Mouse (Mus musculus): ENCODE data around the gene 9930111J21Rik2. TPM values are rescaled to one million over a fixed set of nuclear protein-coding genes. Genes with fewer than 3 reads are reported as not detected.
"Not testable (repeated sequence)": the region's sequence is repeated elsewhere in the genome, so short reads cannot be mapped to it uniquely, and the experiment has no call there.

The 9930111J21Rik2 gene
- polyA plus RNA-seq, 1 experiment from 2014 or later = 0.07 TPM

- not testable (repeated sequence) for H3K4me1 ChIP-seq (replicated peaks; ENCODE audit: control insufficient read depth, insufficient read depth, low read length); H3K4me3 ChIP-seq (ENCODE audit: low read depth, low read length); H3K9ac ChIP-seq (ENCODE audit: low read length); H3K27ac ChIP-seq (ENCODE audit: low read depth, low read length); H3K36me3 ChIP-seq (ENCODE audit: control insufficient read depth, insufficient read depth, low read length); ATAC-seq (replicated peaks; ENCODE audit: low FRiP score); H3K27me3 ChIP-seq (ENCODE audit: control insufficient read depth, insufficient read depth, low read length); DNase-seq (ENCODE audit: low spot score); H3K9me3 ChIP-seq (ENCODE audit: control insufficient read depth, low read length); H3K4me2 ChIP-seq (ENCODE audit: low read depth, low read length, severe bottlenecking)
- no CpG with 5 or more reads among the region's 1 CpGs for WGBS
Observed at GRCm38 (mm10) chr11:48974686-48975085, 76.4 kb downstream of the 9930111J21Rik2 start.

Other genes starting within 250 kb of the 9930111J21Rik2 start
- 4.5 and 5.6 TPM in 2 replicates for gene Trim41, start 233.9 kb downstream of the 9930111J21Rik2 start, polyA plus RNA-seq (2014; fragmentation: Nextera tagmentation; extraction: Ambion mirVana)
- gene Trim7, start 225.1 kb downstream of the 9930111J21Rik2 start, polyA plus RNA-seq (2014; fragmentation: Nextera tagmentation; extraction: Ambion mirVana) = 0.51 and 2.1 TPM in 2 replicates
- 12.3 and 12.7 TPM in 2 replicates for gene Gm12184, start 224.6 kb downstream of the 9930111J21Rik2 start, polyA plus RNA-seq (2014; fragmentation: Nextera tagmentation; extraction: Ambion mirVana)
- 1.5 TPM in 2 replicates for gene Irgm1, start 179.6 kb downstream of the 9930111J21Rik2 start, polyA plus RNA-seq (2014; fragmentation: Nextera tagmentation; extraction: Ambion mirVana)
- gene Gm5431, start 149.0 kb downstream of the 9930111J21Rik2 start, polyA plus RNA-seq (2014; fragmentation: Nextera tagmentation; extraction: Ambion mirVana) = 0.24 TPM in 1 of 2 replicates, not detected in the other
- 1.2 and 1.9 TPM in 2 replicates for gene Psme2b, start 105.1 kb downstream of the 9930111J21Rik2 start, polyA plus RNA-seq (2014; fragmentation: Nextera tagmentation; extraction: Ambion mirVana)
- not detected in 2 replicates for gene Olfr56, start 72.4 kb downstream of the 9930111J21Rik2 start, polyA plus RNA-seq (2014; fragmentation: Nextera tagmentation; extraction: Ambion mirVana)
- gene 9930111J21Rik1, start 71.8 kb downstream of the 9930111J21Rik2 start, polyA plus RNA-seq (2014; fragmentation: Nextera tagmentation; extraction: Ambion mirVana) = 0.20 TPM in 1 of 2 replicates, not detected in the other
- not detected in 2 replicates for gene Gm12185, start 59.0 kb downstream of the 9930111J21Rik2 start, polyA plus RNA-seq (2014; fragmentation: Nextera tagmentation; extraction: Ambion mirVana)
- gene Tgtp1, start 57.1 kb downstream of the 9930111J21Rik2 start, polyA plus RNA-seq (2014; fragmentation: Nextera tagmentation; extraction: Ambion mirVana) = not detected in 2 replicates
- not detected in 2 replicates for gene Tgtp2, start 13.0 kb upstream of the 9930111J21Rik2 start, polyA plus RNA-seq (2014; fragmentation: Nextera tagmentation; extraction: Ambion mirVana)
- gene Ifi47, start 25.3 kb upstream of the 9930111J21Rik2 start, polyA plus RNA-seq (2014; fragmentation: Nextera tagmentation; extraction: Ambion mirVana) = 0.63 and 1.1 TPM in 2 replicates
- not detected in 2 replicates for gene Olfr1396, start 63.6 kb upstream of the 9930111J21Rik2 start, polyA plus RNA-seq (2014; fragmentation: Nextera tagmentation; extraction: Ambion mirVana)
- not detected in 2 replicates for gene Olfr1395, start 91.0 kb upstream of the 9930111J21Rik2 start, polyA plus RNA-seq (2014; fragmentation: Nextera tagmentation; extraction: Ambion mirVana)
- gene Olfr1394, start 103.1 kb upstream of the 9930111J21Rik2 start, polyA plus RNA-seq (2014; fragmentation: Nextera tagmentation; extraction: Ambion mirVana) = not detected in 2 replicates
- 0.16 TPM in 1 of 2 replicates, not detected in the other for gene Btnl9, start 135.9 kb upstream of the 9930111J21Rik2 start, polyA plus RNA-seq (2014; fragmentation: Nextera tagmentation; extraction: Ambion mirVana)
- 58.4 and 59.6 TPM in 2 replicates for gene Zfp62, start 152.1 kb upstream of the 9930111J21Rik2 start, polyA plus RNA-seq (2014; fragmentation: Nextera tagmentation; extraction: Ambion mirVana)
- 34.6 and 37.2 TPM in 2 replicates for gene Mgat1, start 192.9 kb upstream of the 9930111J21Rik2 start, polyA plus RNA-seq (2014; fragmentation: Nextera tagmentation; extraction: Ambion mirVana)
- not detected in 2 replicates for gene Olfr1393, start 227.1 kb upstream of the 9930111J21Rik2 start, polyA plus RNA-seq (2014; fragmentation: Nextera tagmentation; extraction: Ambion mirVana)
- not detected in 2 replicates for gene Olfr1392, start 234.0 kb upstream of the 9930111J21Rik2 start, polyA plus RNA-seq (2014; fragmentation: Nextera tagmentation; extraction: Ambion mirVana)

Data from forebrain, embryonic 11.5 days (tissue).